Mouse (Mus musculus): ENCODE results near the gene Gpr37l1.
"Not testable (repeated sequence)": the region's sequence is repeated elsewhere in the genome, so short reads cannot be mapped to it uniquely, and the experiment has no call there.

Gene Gpr37l1

GRCm38 (mm10) chr1:135124573-135125363 is 42.7 kb downstream of the Gpr37l1 start:
- no peak for DNase-seq (ENCODE audit: low spot score)

DNA sequence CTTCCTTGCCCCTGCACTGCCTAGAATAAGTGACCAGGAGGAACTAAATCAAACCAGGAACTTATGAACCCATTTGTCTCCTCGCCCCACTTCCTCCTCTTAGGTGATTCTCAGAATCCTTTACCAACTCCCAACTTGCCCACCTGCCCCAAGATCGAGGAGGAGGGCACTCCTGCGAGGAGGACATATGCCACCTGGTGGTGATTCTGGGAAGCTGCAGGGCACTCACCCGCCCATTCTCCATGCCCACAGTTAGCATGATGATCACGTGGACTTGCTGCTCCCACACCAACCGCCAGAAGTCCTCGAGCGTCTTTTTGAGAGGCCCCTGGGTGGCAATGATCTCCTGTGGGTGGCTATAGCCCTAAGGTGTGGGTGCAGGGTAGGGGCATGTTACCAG is 54.8 kb downstream of the Gpr37l1 start:
- DNase-seq (ENCODE audit: low spot score): no peak

DNA sequence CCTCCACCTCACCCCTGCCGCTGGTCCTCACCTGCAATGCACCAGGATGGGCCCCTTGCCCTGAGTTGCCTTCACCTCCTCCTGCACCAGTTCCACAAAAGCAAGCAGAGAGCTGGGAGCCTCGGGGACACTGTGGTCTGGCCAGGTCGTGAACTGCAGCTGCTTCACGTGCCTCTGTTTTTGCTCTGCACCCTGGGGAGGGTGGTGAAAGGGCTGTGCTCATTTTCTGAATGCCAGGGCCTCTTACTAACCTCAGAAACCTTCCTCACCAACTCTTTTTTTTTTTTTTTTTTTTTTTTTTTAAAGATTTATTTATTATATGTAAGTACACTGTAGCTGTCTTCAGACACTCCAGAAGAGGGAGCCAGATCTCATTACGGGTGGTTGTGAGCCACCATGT is 56.2 kb downstream of the Gpr37l1 start:
- not testable (repeated sequence) for DNase-seq (ENCODE audit: low spot score)

Data from ovary, adult 18-20 months (tissue).